Mouse (Mus musculus) neural tube, embryonic 15.5 days (tissue): ENCODE measurements at regions not wholly inside any gene's neighbourhood (a gene's known extent, or its start where the extent isn't known, plus 50 kb on each side); places are given as distances from the start of the nearest gene placed in this dataset.

Source experiments
- ATAC-seq: fragments of 200-750 bp; cut with Nextera tagmentation; 2 replicates; pipeline ENCODE4 v1.8.0; 2017; ENCODE audit warnings: mild to moderate bottlenecking, moderate TSS enrichment, moderate library complexity; ENCODE audit not compliant: low FRiP score
- H3K27ac ChIP-seq: fragments of 300-500 bp; sonication (generic); replicated peaks from 2 replicates; pipeline ENCODE4 v1.5.1; 2015; ENCODE audit warnings: mild to moderate bottlenecking, inconsistent platforms
- H3K27me3 ChIP-seq: fragments of 300-500 bp; sonication (generic); replicated peaks from 2 replicates; pipeline ENCODE4 v1.6.1; 2015; ENCODE audit warnings: inconsistent platforms
- H3K36me3 ChIP-seq: fragments of 300-500 bp; sonication (generic); 2 replicates; pipeline ENCODE4 v1.6.1; 2015; ENCODE audit warnings: inconsistent platforms
- H3K4me1 ChIP-seq: fragments of 300-500 bp; sonication (generic); 2 replicates; pipeline ENCODE4 v1.6.1; 2015; ENCODE audit warnings: inconsistent platforms
- H3K4me2 ChIP-seq: fragments of 300-500 bp; sonication (generic); 2 replicates; pipeline ENCODE4 v1.6.1; 2015; ENCODE audit warnings: inconsistent platforms, mild to moderate bottlenecking, moderate library complexity
- H3K4me3 ChIP-seq: fragments of 300-500 bp; sonication (generic); replicated peaks from 2 replicates; pipeline ENCODE4 v1.5.1; 2015; ENCODE audit warnings: mild to moderate bottlenecking, inconsistent platforms
- H3K9ac ChIP-seq: fragments of 300-500 bp; sonication (generic); replicated peaks from 2 replicates; pipeline ENCODE4 v1.6.1; 2015; ENCODE audit warnings: mild to moderate bottlenecking, inconsistent platforms
- H3K9me3 ChIP-seq: fragments of 300-500 bp; sonication (generic); replicated peaks from 2 replicates; pipeline ENCODE4 v1.6.1; 2016; ENCODE audit warnings: inconsistent platforms
- whole genome bisulfite sequencing: fragments of 180-500 bp; shearing (Covaris S2); methylation state at CpG from one replicate; pipeline ENCODE4 v1.1.7; 2015; ENCODE audit warnings: mixed read lengths; 5-methylcytosine and 5-hydroxymethylcytosine counted together

DNA sequence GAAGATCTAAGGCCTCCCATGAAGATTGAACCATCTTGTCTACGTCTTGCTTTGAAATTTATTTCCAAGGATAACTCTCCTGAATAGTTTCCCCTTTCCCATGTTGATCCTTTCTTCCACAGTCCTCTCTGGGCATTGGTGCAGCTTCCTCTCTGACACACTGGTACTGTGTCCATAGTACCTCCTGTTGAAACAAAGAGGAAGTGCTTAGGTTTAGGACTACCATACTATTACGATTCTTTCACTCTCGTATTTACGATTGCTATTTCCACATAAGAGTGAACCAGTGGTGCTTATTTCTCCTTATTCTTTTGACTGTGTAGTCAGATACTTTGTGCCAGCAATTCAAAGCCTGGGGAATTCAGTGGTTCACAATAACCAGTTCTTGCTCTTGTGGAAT, 282.2 kb upstream of the Nrp1 start:
- H3K36me3 ChIP-seq = no peaks in the 10 kb centered on the region
- H3K9ac ChIP-seq = no peak overlapping the region
- H3K4me3 ChIP-seq = no peak overlapping the region
- H3K27ac ChIP-seq = no peak overlapping the region
- H3K4me2 ChIP-seq = no peak overlapping the region
- no peaks in the 10 kb centered on the region for H3K27me3 ChIP-seq
- WGBS = 86% methylated on average over 4 of the region's 4 CpGs
- H3K9me3 ChIP-seq = no peaks in the 10 kb centered on the region
- ATAC-seq = no peak
- H3K4me1 ChIP-seq = no peaks in the 10 kb centered on the region

GRCm38 (mm10) chr8:128078740-128079139, 279.7 kb upstream of the Nrp1 start:
- Histone ChIP-seq H3K4me2 (no peak overlapping the region), H3K9me3 (no peaks in the 10 kb centered on the region), H3K9ac (no peak overlapping the region), H3K36me3 (no peaks in the 10 kb centered on the region), H3K27ac (no peak overlapping the region), H3K4me1 (no peaks in the 10 kb centered on the region), H3K4me3 (no peak overlapping the region), H3K27me3 (no peaks in the 10 kb centered on the region)
- no peak for ATAC-seq
- WGBS = 89% methylated on average over 1 of the region's 1 CpGs

DNA sequence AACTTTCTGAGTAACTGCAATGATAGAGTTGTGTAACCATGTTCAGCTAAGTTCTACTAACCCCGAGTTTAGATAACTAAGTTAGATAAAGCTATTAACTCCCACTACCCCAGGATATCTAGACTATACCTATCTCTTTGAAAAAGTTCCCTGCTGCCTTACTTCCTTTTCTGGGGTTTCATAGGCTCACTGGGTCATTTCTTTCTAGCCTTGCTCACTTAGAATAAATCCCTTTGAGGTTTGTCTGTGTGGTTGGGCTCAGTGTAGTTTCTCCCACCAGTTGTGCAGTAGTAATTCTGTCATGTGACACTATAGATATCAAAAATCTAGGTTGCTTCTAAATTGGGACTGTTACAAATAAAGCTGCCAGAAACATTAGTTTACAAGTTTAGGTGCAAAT, 272.6 kb upstream of the Nrp1 start:
- Histone ChIP-seq H3K4me3 (no peak overlapping the region), H3K27ac (no peak overlapping the region)
- 96% methylated on average over 1 of the region's 1 CpGs for WGBS

DNA sequence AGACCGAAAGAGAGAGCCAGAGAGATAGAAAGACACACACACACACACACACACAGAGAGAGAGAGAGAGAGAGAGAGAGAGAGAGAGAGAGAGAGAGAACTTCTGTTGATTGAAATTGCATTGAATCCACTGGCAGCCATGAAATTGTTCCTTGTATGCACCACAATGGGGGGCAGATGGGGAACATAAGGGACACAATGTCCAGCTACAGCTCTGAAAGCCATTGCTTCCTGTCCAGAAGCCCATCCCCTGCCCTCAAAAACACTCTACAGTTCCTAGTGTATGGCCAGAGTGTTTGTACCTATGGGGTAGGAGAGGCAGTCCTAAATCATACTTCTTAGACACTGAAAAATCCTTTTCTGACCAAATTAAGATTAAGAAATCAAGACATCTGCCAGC, 270.9 kb upstream of the Nrp1 start:
- no peak overlapping the region for H3K27ac ChIP-seq
- no peaks in the 10 kb centered on the region for H3K27me3 ChIP-seq
- no peaks in the 10 kb centered on the region for H3K4me1 ChIP-seq
- ATAC-seq = no peak
- no peak overlapping the region for H3K4me3 ChIP-seq
- H3K36me3 ChIP-seq = no peaks in the 10 kb centered on the region
- no peak overlapping the region for H3K9ac ChIP-seq
- H3K4me2 ChIP-seq = no peak overlapping the region
- no peaks in the 10 kb centered on the region for H3K9me3 ChIP-seq
- 57% methylated on average over 1 of the region's 1 CpGs for WGBS

More for the DNA sequence above, 272.6 kb upstream of the Nrp1 start:
- no peak overlapping the region for H3K4me2 ChIP-seq
- H3K27me3 ChIP-seq = no peaks in the 10 kb centered on the region
- H3K36me3 ChIP-seq = no peaks in the 10 kb centered on the region
- no peak overlapping the region for H3K9ac ChIP-seq
- ATAC-seq = no peak
- no peaks in the 10 kb centered on the region for H3K4me1 ChIP-seq
- no peaks in the 10 kb centered on the region for H3K9me3 ChIP-seq

DNA sequence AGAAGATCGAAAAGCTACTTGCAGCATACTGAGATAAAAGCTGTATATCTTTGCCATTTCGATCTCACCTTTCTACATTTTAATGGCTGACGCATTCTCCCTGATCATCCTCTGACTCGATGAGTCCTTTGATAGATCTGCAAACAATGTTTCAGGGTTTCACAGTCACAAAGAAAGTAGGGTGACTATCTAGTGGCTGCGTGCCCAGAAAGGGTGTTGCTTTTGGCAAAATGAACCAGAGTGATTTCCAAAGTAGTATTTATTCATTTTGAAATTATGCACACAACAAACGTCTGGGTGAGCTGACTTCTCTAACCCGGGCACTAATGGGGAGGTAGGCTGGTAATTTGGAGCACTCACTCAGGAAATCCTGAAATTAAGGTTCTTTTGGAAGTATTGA, 265.6 kb upstream of the Nrp1 start:
- no peaks in the 10 kb centered on the region for H3K36me3 ChIP-seq
- H3K27me3 ChIP-seq = no peaks in the 10 kb centered on the region
- no peaks in the 10 kb centered on the region for H3K9me3 ChIP-seq
- no peak overlapping the region for H3K4me2 ChIP-seq
- no peak overlapping the region for H3K9ac ChIP-seq
- 83% methylated on average over 7 of the region's 7 CpGs for WGBS
- H3K4me1 ChIP-seq = no peaks in the 10 kb centered on the region
- no peak overlapping the region for H3K4me3 ChIP-seq
- H3K27ac ChIP-seq = no peak overlapping the region
- no peak for ATAC-seq

GRCm38 (mm10) chr8:128095451-128095850, 263.0 kb upstream of the Nrp1 start:
- WGBS = 94% methylated on average over 1 of the region's 1 CpGs
- ATAC-seq = no peak
- H3K27me3 ChIP-seq = no peaks in the 10 kb centered on the region

GRCm38 (mm10) chr8:128097601-128098000, 260.8 kb upstream of the Nrp1 start:
- no peak overlapping the region for H3K27ac ChIP-seq
- H3K4me3 ChIP-seq = no peak overlapping the region
- H3K9me3 ChIP-seq = no peaks in the 10 kb centered on the region
- no peak overlapping the region for H3K4me2 ChIP-seq
- H3K9ac ChIP-seq = no peak overlapping the region
- 54% methylated on average over 3 of the region's 3 CpGs for WGBS
- no peaks in the 10 kb centered on the region for H3K36me3 ChIP-seq
- no peak for ATAC-seq
- H3K27me3 ChIP-seq = no peaks in the 10 kb centered on the region
- no peaks in the 10 kb centered on the region for H3K4me1 ChIP-seq

More at GRCm38 (mm10) chr8:128095451-128095850, 263.0 kb upstream of the Nrp1 start:
- Histone ChIP-seq H3K9me3 (no peaks in the 10 kb centered on the region), H3K4me3 (no peak overlapping the region), H3K36me3 (no peaks in the 10 kb centered on the region), H3K9ac (no peak overlapping the region), H3K27ac (no peak overlapping the region), H3K4me2 (no peak overlapping the region), H3K4me1 (no peaks in the 10 kb centered on the region)

DNA sequence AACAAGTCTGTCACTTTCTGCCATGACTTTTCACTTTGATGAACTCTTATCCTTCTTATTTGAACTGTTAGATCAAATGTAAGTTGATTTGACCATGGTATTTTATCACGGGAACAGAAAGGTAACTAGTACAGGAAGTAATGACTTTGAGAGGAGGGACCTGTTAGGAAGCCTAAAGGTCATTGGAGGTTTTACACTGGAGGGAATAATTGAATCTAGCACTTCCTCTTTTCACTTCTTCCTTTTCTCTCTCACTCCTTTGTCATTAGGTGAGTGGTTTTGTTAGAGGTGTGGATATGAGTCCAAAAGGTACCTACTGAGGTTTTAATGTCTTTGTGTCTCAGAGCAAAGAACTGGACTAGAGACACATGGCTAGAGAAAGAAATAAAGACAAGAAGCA, 255.0 kb upstream of the Nrp1 start:
- no peak overlapping the region for H3K4me3 ChIP-seq
- H3K9ac ChIP-seq = no peak overlapping the region
- no peak for ATAC-seq
- no peaks in the 10 kb centered on the region for H3K27me3 ChIP-seq
- 89% methylated on average over 1 of the region's 1 CpGs for WGBS
- H3K9me3 ChIP-seq = no peaks in the 10 kb centered on the region
- H3K27ac ChIP-seq = no peak overlapping the region
- H3K4me1 ChIP-seq = 0 out of 2 replicates have a peak, but pooled peaks cover 3% of the 10 kb centered on the region
- H3K36me3 ChIP-seq = no peaks in the 10 kb centered on the region
- no peak overlapping the region for H3K4me2 ChIP-seq

DNA sequence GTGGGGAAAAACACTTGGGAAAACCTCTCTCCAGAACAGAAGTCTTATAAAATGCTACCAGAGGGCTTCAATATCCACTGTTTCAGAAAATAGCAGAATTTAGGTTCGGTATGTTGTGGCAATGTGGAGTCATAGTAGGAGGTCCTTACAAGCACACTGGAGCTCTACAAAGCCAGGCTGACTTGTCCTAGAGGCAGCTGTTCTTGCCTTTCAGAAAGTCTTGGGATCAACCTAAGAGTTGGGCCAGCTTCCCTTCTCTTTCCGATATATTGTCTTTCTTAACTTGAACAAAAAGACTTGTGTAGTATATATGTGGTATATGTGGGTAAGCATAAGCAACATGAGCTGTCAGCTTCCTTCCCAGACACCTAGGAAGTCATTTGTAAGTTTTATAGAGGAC, 251.8 kb upstream of the Nrp1 start:
- Histone ChIP-seq H3K27me3 (no peaks in the 10 kb centered on the region), H3K4me3 (no peak overlapping the region), H3K9ac (no peak overlapping the region), H3K27ac (no peak overlapping the region), H3K36me3 (no peaks in the 10 kb centered on the region), H3K4me1 (0 out of 2 replicates have a peak, but pooled peaks cover 3% of the 10 kb centered on the region), H3K4me2 (no peak overlapping the region), H3K9me3 (no peaks in the 10 kb centered on the region)
- 93% methylated on average over 2 of the region's 2 CpGs for WGBS
- ATAC-seq = no peak

- H3K4me3 ChIP-seq = no peak overlapping the region
- 60% methylated on average over 7 of the region's 7 CpGs for WGBS
- H3K4me2 ChIP-seq = no peak overlapping the region
- no peaks in the 10 kb centered on the region for H3K27me3 ChIP-seq
- no peak for ATAC-seq
- H3K27ac ChIP-seq = no peak overlapping the region
- H3K4me1 ChIP-seq = 0 out of 2 replicates have a peak, but pooled peaks cover 3% of the 10 kb centered on the region
- no peaks in the 10 kb centered on the region for H3K36me3 ChIP-seq
- H3K9ac ChIP-seq = no peak overlapping the region
- no peaks in the 10 kb centered on the region for H3K9me3 ChIP-seq
Measured at GRCm38 (mm10) chr8:128107041-128107440, 251.4 kb upstream of the Nrp1 start.

GRCm38 (mm10) chr8:128109036-128109435, 249.4 kb upstream of the Nrp1 start:
- Histone ChIP-seq H3K27me3 (no peaks in the 10 kb centered on the region), H3K27ac (no peak overlapping the region), H3K36me3 (no peaks in the 10 kb centered on the region), H3K4me3 (no peak overlapping the region), H3K9me3 (no peaks in the 10 kb centered on the region), H3K4me1 (0 out of 2 replicates have a peak, but pooled peaks cover 3% of the 10 kb centered on the region), H3K4me2 (no peak overlapping the region), H3K9ac (no peak overlapping the region)
- WGBS = 87% methylated on average over 3 of the region's 3 CpGs
- ATAC-seq = no peak

GRCm38 (mm10) chr8:128111132-128111531, 247.3 kb upstream of the Nrp1 start:
- Histone ChIP-seq H3K36me3 (no peaks in the 10 kb centered on the region), H3K27ac (no peak overlapping the region), H3K4me2 (no peak overlapping the region), H3K4me3 (no peak overlapping the region), H3K4me1 (0 out of 2 replicates have a peak, but pooled peaks cover 3% of the 10 kb centered on the region), H3K9me3 (no peaks in the 10 kb centered on the region), H3K9ac (no peak overlapping the region), H3K27me3 (no peaks in the 10 kb centered on the region)
- WGBS = 81% methylated on average over 3 of the region's 3 CpGs
- no peak for ATAC-seq

GRCm38 (mm10) chr8:128113116-128113515, 245.3 kb upstream of the Nrp1 start:
- no peak overlapping the region for H3K27ac ChIP-seq
- H3K4me3 ChIP-seq = no peak overlapping the region
- no peak overlapping the region for H3K9ac ChIP-seq
- no peaks in the 10 kb centered on the region for H3K9me3 ChIP-seq
- no peaks in the 10 kb centered on the region for H3K27me3 ChIP-seq
- no peak for ATAC-seq
- 83% methylated on average over 1 of the region's 1 CpGs for WGBS
- H3K36me3 ChIP-seq = no peaks in the 10 kb centered on the region
- no peak overlapping the region for H3K4me2 ChIP-seq
- H3K4me1 ChIP-seq = no peaks in the 10 kb centered on the region
